Mouse (Mus musculus): ENCODE results near the gene Galnt2. TPM values are rescaled to one million over a fixed set of nuclear protein-coding genes. Genes with fewer than 3 reads are reported as not detected.

The Galnt2 gene
- total and polyA plus RNA-seq, 3 experiments, result 18.6 to 27.3 (median 23.6) TPM

DNA sequence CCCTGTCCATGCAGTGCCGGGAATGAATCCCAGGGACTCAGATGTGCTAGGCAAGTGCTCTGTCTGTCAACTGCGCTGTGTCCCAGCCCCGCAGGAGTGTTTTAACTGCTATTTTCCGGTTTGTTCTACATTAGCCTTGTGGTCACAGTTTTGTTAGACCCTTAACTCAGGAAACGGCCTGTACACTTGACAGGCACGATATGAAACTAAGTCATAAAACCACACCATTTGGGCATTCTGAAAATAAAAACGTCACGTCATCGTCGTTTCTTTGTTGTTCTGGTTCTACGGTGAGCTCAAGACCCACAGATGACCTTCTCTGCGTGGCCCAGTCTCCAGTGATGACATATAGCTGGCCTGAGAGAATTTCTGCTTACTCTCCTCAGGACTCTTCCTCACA lies 40.3 kb downstream of the Galnt2 start:
- peaks cover 61 to 85% of the 10 kb centered on the region in 2 experiments for H3K4me1 ChIP-seq (ENCODE audit: control insufficient read depth in 1 of 2, insufficient read depth in 2 of 2)
- peak overlapping the region; percentile 22; the same call in 1 of the 2 replicates for H3K9ac ChIP-seq (ENCODE audit: insufficient read depth, low read depth)
- in situ Hi-C loops (cut with MboI; ENCODE audit: low pct_ligation_motif_present, low pct_unique_long_range_greater_than_20kb, low sequenced_read_pairs), result no loop called here
- DNase-seq (ENCODE audit: extremely low read depth), result peak; percentile 49
- peaks cover 3% of the 10 kb centered on the region; the same call in 1 of the 2 replicates for H3K79me2 ChIP-seq (replicated peaks; ENCODE audit: control insufficient read depth, extremely low read depth, insufficient read depth, poor library complexity, severe bottlenecking)
- H3K27ac ChIP-seq (ENCODE audit: insufficient read depth, low read depth), result peak overlapping the region; percentile 72
- TF ChIP-seq EP300 (IDR thresholded peaks at IDR 0.05; ENCODE audit: low read length) (peak; percentile 34; the same call in 1 of the 2 replicates), SIN3A (IDR thresholded peaks at IDR 0.05; ENCODE audit: low read length) (no peak), MEF2A (IDR thresholded peaks at IDR 0.05; ENCODE audit: borderline replicate concordance, low read depth, low read length) (peak; percentile 76; the same call in 1 of the 2 replicates), IRF4 (IDR thresholded peaks at IDR 0.05; ENCODE audit: low read depth, low read length) (peak; percentile 72), CTCF (conservative IDR thresholded peaks at IDR 0.05 in 1 of 2, IDR thresholded peaks at IDR 0.05 in 1 of 2; ENCODE audit: low read depth in 2 of 2, low read length in 2 of 2) (no peak), NRF1 (IDR thresholded peaks at IDR 0.05; ENCODE audit: low read depth, low read length) (0 out of 2 replicates have a peak, but pooled peaks have one; percentile 13), JUN (IDR thresholded peaks at IDR 0.05; ENCODE audit: insufficient read depth, low read depth, low read length) (peak; percentile 28; the same call in 1 of the 2 replicates), MXI1 (IDR thresholded peaks at IDR 0.05; ENCODE audit: low read depth, low read length) (0 out of 2 replicates have a peak, but pooled peaks have one; percentile 27), JUND (conservative IDR thresholded peaks at IDR 0.05; ENCODE audit: low read depth, low read length) (peak; percentile 36; the same call in 1 of the 2 replicates), MAFK (IDR thresholded peaks at IDR 0.05; ENCODE audit: insufficient replicate concordance, low read length) (peak; percentile 20; the same call in 1 of the 2 replicates), BHLHE40 (IDR thresholded peaks at IDR 0.05; ENCODE audit: low read depth, low read length) (peak; percentile 80), ELF1 (IDR thresholded peaks at IDR 0.05; ENCODE audit: low read depth, low read length) (peak; percentile 36; the same call in 1 of the 2 replicates), ETS1 (conservative IDR thresholded peaks at IDR 0.05; ENCODE audit: low read depth, low read length) (peak; percentile 76), CHD2 (IDR thresholded peaks at IDR 0.05; ENCODE audit: low read length) (no peak), POLR2A (IDR thresholded peaks at IDR 0.05; ENCODE audit: low read depth, low read length) (no peak)
- H3K4me3 ChIP-seq (replicated peaks in 1 of 3; ENCODE audit: low read depth in 2 of 3, low read length in 2 of 3, poor library complexity in 1 of 3), result no peak overlapping the region
- peak overlapping the region; percentile 30; the same call in 1 of the 2 replicates for H3K4me2 ChIP-seq (ENCODE audit: insufficient read depth, low read depth, poor library complexity, severe bottlenecking)
- H3K9me3 ChIP-seq (replicated peaks; ENCODE audit: low read length), result peaks cover 12% of the 10 kb centered on the region
- no peaks in the 10 kb centered on the region for H3K27me3 ChIP-seq (replicated peaks)
- dilution Hi-C loops (cut with MboI; ENCODE audit: extremely low pct_ligation_motif_present, extremely low pct_unique_long_range_greater_than_20kb, low sequenced_read_pairs), result no loop called here
- H3K36me3 ChIP-seq (replicated peaks in 1 of 2; ENCODE audit: control insufficient read depth in 1 of 2, insufficient read depth in 1 of 2, low read length in 1 of 2), result peaks cover 3 to 29% of the 10 kb centered on the region in 2 experiments

DNA sequence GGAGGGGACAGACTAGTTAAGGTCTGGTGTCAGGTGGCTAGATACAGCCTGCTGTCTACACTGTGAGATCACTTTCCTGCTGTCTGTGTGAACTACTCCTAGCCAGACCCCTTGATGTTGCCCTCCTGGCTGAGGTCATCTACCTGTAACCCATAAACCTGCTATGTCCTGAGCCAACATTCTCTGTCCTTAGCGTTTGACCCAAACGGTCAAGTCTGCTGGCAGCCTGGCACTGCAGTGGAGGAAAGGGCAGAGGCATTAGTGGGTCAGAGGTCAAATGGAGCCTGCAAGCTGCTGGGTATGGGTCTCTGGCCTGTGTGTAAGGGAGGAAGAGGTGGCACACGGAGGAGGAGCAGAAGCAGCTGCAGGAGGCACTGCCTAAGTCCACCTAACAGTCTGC lies 41.6 kb downstream of the Galnt2 start:
- Histone ChIP-seq H3K4me2 (ENCODE audit: insufficient read depth, low read depth, poor library complexity, severe bottlenecking) (no peak overlapping the region), H3K9me3 (replicated peaks; ENCODE audit: low read length) (peaks cover 12% of the 10 kb centered on the region), H3K4me1 (ENCODE audit: control insufficient read depth in 1 of 2, insufficient read depth in 2 of 2) (peaks cover 54 to 84% of the 10 kb centered on the region in 2 experiments), H3K27ac (ENCODE audit: insufficient read depth, low read depth) (peak overlapping the region; percentile 57), H3K27me3 (replicated peaks) (no peaks in the 10 kb centered on the region), H3K4me3 (replicated peaks in 1 of 3; ENCODE audit: low read depth in 2 of 3, low read length in 2 of 3, poor library complexity in 1 of 3) (peak overlapping the region in 1 of 3 experiments; percentile 11), H3K79me2 (replicated peaks; ENCODE audit: control insufficient read depth, extremely low read depth, insufficient read depth, poor library complexity, severe bottlenecking) (peaks cover 5% of the 10 kb centered on the region; the same call in 1 of the 2 replicates), H3K36me3 (replicated peaks in 1 of 2; ENCODE audit: control insufficient read depth in 1 of 2, insufficient read depth in 1 of 2, low read length in 1 of 2) (peaks cover 3 to 27% of the 10 kb centered on the region in 2 experiments), H3K9ac (ENCODE audit: insufficient read depth, low read depth) (no peak overlapping the region)
- in situ Hi-C loops (cut with MboI; ENCODE audit: low pct_ligation_motif_present, low pct_unique_long_range_greater_than_20kb, low sequenced_read_pairs), result no loop called here
- no peak for DNase-seq (ENCODE audit: extremely low read depth)
- dilution Hi-C loops (cut with MboI; ENCODE audit: extremely low pct_ligation_motif_present, extremely low pct_unique_long_range_greater_than_20kb, low sequenced_read_pairs), result no loop called here
- TF ChIP-seq RCOR1 (conservative IDR thresholded peaks at IDR 0.05; ENCODE audit: low read depth, low read length) (no peak), MYC (IDR thresholded peaks at IDR 0.05; ENCODE audit: low read depth, low read length) (no peak), GABPA (IDR thresholded peaks at IDR 0.05; ENCODE audit: insufficient replicate concordance, low read depth, low read length) (no peak), JUN (IDR thresholded peaks at IDR 0.05; ENCODE audit: insufficient read depth, low read depth, low read length) (no peak), E2F4 (IDR thresholded peaks at IDR 0.05; ENCODE audit: insufficient replicate concordance, low read depth, low read length) (no peak), NELFE (IDR thresholded peaks at IDR 0.05; ENCODE audit: low read depth, low read length) (no peak), MAX (IDR thresholded peaks at IDR 0.05; ENCODE audit: low read length) (no peak), MAZ (IDR thresholded peaks at IDR 0.05; ENCODE audit: low read depth, low read length) (no peak)

All from CH12.LX (cell line).